Mouse (Mus musculus) kidney, adult 2 months (tissue): ENCODE results near the gene Mmrn1. TPM values are rescaled to one million over a fixed set of nuclear protein-coding genes. Genes with fewer than 3 reads are reported as not detected.

Experiments
- DNase-seq: peaks from one replicate; pipeline ENCODE4 v3.0.0; 2021
- H3K27ac ChIP-seq: fragments of 200-500 bp; 2 replicates; pipeline ENCODE4 v1.5.1; 2012; ENCODE audit warnings: low read depth, low read length, control low read depth, inconsistent platforms; ENCODE audit not compliant: insufficient read depth
- H3K27me3 ChIP-seq: fragments of 200-500 bp; replicated peaks from 2 replicates; pipeline ENCODE4 v1.6.1; 2012; ENCODE audit warnings: mild to moderate bottlenecking, moderate library complexity, low read length, inconsistent platforms; ENCODE audit not compliant: control insufficient read depth, insufficient read depth
- H3K36me3 ChIP-seq: fragments of 200-500 bp; 2 replicates; pipeline ENCODE4 v1.6.1; 2012; ENCODE audit warnings: mild to moderate bottlenecking, moderate library complexity, low read length, inconsistent platforms; ENCODE audit not compliant: control insufficient read depth, insufficient read depth
- H3K4me1 ChIP-seq: fragments of 200-500 bp; 2 replicates; pipeline ENCODE4 v1.6.1; 2011; ENCODE audit warnings: low read length; ENCODE audit not compliant: control insufficient read depth, insufficient read depth
- H3K4me3 ChIP-seq: fragments of 200-500 bp; 2 replicates; pipeline ENCODE4 v1.5.1; 2011; ENCODE audit warnings: mild to moderate bottlenecking, low read depth, low read length, control low read depth; ENCODE audit not compliant: insufficient read depth
- CTCF ChIP-seq: fragments of 200-500 bp; conservative IDR thresholded peaks from 2 replicates; pipeline ENCODE4 v1.5.1; 2011; ENCODE audit warnings: low read depth, mild to moderate bottlenecking, control low read depth, low read length, moderate library complexity, mixed read lengths; ENCODE audit not compliant: insufficient read depth, insufficient read length
- POLR2A ChIP-seq: fragments of 200-500 bp; IDR thresholded peaks from one replicate; pipeline ENCODE4 v1.6.1; 2011; ENCODE audit warnings: low read depth, low read length, control low read depth
- WGBS: fragments of 180-500 bp; shearing (Covaris S2); methylation state at CpG from one replicate; pipeline ENCODE4 v1.1.7; 2018; 5-methylcytosine and 5-hydroxymethylcytosine counted together
- polyA plus RNA-seq: library from polyadenylated mRNA; depleted of rRNA; stranded (reverse); fragments of >200 nt; gene quantifications from 2 replicates; pipeline ENCODE4 v1.2.3, GENCODE M21; 2012

Gene Mmrn1
- polyA plus RNA-seq, 1 experiment = 0.89 TPM

DNA sequence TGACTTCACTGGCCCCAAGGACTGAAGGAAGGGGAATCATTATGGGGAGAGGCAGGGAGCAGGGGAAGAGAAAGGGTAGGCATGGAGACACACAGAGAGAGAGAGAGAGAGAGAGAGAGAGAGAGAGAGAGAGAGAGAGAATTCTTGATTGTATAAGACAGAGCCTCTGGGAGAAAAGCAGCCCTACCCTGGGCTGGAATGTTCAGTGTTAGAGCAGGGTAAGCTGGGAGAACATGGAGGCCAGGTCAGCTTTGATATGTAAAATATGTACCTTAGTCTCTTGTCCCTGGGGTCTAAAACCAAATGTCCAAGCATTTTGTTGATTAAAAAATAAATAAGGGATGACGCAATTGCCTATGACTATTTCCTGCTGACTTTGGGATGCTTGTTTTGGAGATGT lies 67.6 kb downstream of the Mmrn1 start:
- no peak for DNase-seq
- no peaks in the 10 kb centered on the region for H3K4me1 ChIP-seq
- H3K36me3 ChIP-seq = no peaks in the 10 kb centered on the region
- TF ChIP-seq POLR2A (no peak), CTCF (no peak)
- 92% methylated on average over 1 of the region's 1 CpGs for WGBS
- no peak overlapping the region for H3K27ac ChIP-seq
- no peaks in the 10 kb centered on the region for H3K27me3 ChIP-seq
- no peak overlapping the region for H3K4me3 ChIP-seq

DNA sequence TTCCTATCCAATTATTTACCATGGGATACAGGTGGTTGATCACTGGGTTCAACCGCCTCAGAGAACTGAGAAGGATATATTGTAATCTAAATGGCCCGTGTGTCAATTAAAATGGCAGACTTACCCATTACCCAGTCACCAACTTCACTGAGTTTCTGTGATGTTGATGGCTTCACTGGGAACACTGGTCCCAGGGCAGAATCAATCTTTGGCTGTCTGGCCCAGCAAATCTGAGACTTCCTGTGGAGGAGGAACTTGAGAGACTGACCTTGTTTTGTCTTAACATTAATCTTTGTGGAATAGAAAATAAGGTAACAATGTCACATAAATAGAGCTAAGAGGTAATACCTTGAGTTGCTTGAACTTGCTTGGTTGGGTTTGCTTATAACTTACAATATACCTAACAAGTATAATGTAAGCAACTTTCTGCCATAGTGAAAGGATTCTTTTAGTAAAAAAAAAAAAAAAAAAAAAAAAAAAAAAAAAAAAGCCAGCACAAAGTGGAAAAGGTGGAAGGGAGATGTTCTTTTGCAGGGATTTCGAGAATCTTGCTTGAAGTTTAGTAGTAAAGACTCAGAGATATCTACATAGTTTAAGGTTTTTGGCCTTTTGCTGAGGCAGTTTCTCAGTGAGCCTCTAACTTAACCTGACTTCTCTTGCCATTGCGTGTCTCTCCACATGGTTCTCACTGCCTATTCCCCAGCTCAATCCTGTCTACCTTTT lies 68.8 kb downstream of the Mmrn1 start:
- Histone ChIP-seq H3K4me1 (no peaks in the 10 kb centered on the region), H3K27ac (peak overlapping the region; percentile 56; the same call in 1 of the 2 replicates), H3K4me3 (no peak overlapping the region), H3K27me3 (no peaks in the 10 kb centered on the region), H3K36me3 (no peaks in the 10 kb centered on the region)
- WGBS = 78% methylated on average over 4 of the region's 4 CpGs
- no peak for DNase-seq
- TF ChIP-seq POLR2A (no peak), CTCF (no peak)

GRCm38 (mm10) chr6:60994114-60994513 lies 69.3 kb downstream of the Mmrn1 start:
- H3K27me3 ChIP-seq = no peaks in the 10 kb centered on the region
- WGBS = 25% methylated on average over 6 of the region's 6 CpGs
- no peak for TF ChIP-seq POLR2A
- no peak for TF ChIP-seq CTCF
- peak; percentile 70 for DNase-seq
- no peak overlapping the region for H3K4me3 ChIP-seq
- peak overlapping the region; percentile 56; the same call in 1 of the 2 replicates for H3K27ac ChIP-seq
- no peaks in the 10 kb centered on the region for H3K36me3 ChIP-seq
- no peaks in the 10 kb centered on the region for H3K4me1 ChIP-seq

DNA sequence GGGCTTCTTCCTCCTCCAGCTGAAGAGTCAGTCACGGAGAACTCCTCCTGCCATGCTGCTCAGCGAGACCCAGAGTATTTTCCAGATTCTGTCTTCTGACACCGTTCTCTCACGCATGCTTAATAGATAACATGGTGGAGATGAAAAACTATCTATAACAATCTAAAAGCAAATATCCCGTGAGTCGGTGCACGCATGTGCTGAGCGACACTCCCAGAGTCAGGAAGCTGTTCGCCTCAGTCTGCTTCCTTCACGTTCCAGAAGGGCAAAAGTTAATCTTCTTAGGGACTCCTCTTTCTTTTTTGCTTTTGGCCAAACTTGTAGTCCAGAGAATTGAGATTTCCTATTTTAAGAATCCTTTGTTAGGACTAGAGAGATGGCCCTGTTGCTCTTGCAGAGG lies 69.7 kb downstream of the Mmrn1 start:
- TF ChIP-seq CTCF (no peak), POLR2A (no peak)
- Histone ChIP-seq H3K27me3 (no peaks in the 10 kb centered on the region), H3K27ac (peak overlapping the region; percentile 43; the same call in 1 of the 2 replicates), H3K4me3 (no peak overlapping the region), H3K36me3 (no peaks in the 10 kb centered on the region), H3K4me1 (no peaks in the 10 kb centered on the region)
- no peak for DNase-seq
- WGBS = 35% methylated on average over 10 of the region's 10 CpGs

- no peaks in the 10 kb centered on the region for H3K4me1 ChIP-seq
- H3K36me3 ChIP-seq = no peaks in the 10 kb centered on the region
- H3K27me3 ChIP-seq = no peaks in the 10 kb centered on the region
- H3K4me3 ChIP-seq = no peak overlapping the region
- DNase-seq = peak; percentile 11
- 66% methylated on average over 6 of the region's 6 CpGs for WGBS
- TF ChIP-seq POLR2A (no peak), CTCF (no peak)
- no peak overlapping the region for H3K27ac ChIP-seq
Observed at GRCm38 (mm10) chr6:60995596-60995995, 70.8 kb downstream of the Mmrn1 start.

DNA sequence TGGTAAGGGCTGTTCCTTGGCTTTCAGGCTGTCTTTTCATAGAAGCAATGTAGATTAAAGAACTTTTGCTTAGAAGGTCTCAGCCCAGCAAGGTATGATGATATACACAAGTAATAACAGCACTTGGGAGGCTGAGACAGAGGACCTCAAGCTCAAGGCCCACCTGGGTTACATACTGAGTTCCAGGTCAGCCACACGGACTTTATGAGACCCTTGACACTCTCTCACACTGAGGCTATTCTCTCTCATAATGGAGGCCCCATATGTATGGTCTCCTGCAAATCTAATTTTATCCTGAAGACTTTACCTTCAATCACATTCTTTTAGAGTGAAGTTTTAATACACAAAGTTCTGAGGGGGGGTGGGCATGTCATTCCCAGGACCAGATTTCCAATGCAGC lies 71.6 kb downstream of the Mmrn1 start:
- 83% methylated on average over 1 of the region's 1 CpGs for WGBS
- peak overlapping the region; percentile 64 for H3K27ac ChIP-seq
- TF ChIP-seq POLR2A (no peak), CTCF (no peak)
- H3K4me3 ChIP-seq = no peak overlapping the region
- DNase-seq = no peak
- H3K27me3 ChIP-seq = no peaks in the 10 kb centered on the region
- H3K36me3 ChIP-seq = no peaks in the 10 kb centered on the region
- no peaks in the 10 kb centered on the region for H3K4me1 ChIP-seq

DNA sequence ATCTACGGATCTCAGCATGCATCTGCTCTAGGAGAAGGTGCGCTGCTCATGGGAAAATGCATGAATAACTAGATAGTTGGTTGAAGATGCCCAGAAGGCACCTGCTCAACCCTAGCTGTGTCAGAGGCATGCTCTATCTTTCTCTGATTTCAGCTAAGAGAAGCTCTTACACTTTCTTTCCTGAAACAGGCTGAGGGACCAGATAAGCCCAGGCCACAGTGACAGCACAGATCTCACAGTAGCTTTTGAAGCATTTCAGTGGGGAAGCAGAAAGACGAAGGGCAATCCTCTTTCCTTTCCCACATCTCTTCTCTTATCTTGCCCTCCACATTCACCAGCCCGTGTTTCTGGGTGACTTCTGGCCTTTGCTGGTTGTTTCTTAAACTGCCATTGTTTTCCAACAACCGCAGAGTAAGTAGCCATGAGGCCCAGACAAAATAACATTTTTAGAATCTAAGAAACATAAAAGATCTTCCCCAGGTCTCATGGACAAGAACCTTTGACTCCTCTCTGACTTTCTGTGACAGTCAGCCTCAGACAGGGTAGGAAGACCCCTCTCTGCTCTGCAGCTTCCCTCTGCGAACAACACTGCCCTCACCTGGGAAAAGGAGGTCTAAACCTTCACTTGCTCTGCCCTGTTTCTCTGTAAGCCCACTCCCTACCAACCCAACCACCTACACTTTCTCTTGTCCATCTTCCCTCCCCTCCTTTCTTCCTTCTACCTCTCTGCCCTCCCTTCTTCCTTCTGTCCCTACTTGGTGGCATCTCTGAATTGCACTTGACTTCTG lies 76.4 kb downstream of the Mmrn1 start:
- H3K27me3 ChIP-seq = no peaks in the 10 kb centered on the region
- TF ChIP-seq CTCF (no peak), POLR2A (no peak)
- H3K4me1 ChIP-seq = no peaks in the 10 kb centered on the region
- H3K4me3 ChIP-seq = no peak overlapping the region
- WGBS = 87% methylated on average over 6 of the region's 6 CpGs
- no peaks in the 10 kb centered on the region for H3K36me3 ChIP-seq
- H3K27ac ChIP-seq = no peak overlapping the region
- DNase-seq = no peak
